28 mouse cellular contexts compared by ENCODE assay signal in genomic region chr16:5353881-5354280, GRCm38 (mm10).
DNase-seq lines count a peak whose midpoint lies in the region; ATAC-seq lines count a peak whose summit lies in the region.
"Had no signal": no experiment of that assay in that cellular context is flagged by ENCODE, and none has a peak within 500 bp of the region (broad histone marks: within the 10 kb centered on the region; RNA-seq: fewer than 3 reads in every experiment).

No protein-coding gene starts in this region.

- 0 out of 2 replicates have a peak, but pooled peaks cover 3% of the 10 kb centered on the region for H3K4me1 ChIP-seq in midbrain, embryonic 11.5 days (ENCODE audit: control insufficient read depth, insufficient read depth, low read length)
- peaks cover 5% of the 10 kb centered on the region; the same call in 1 of the 2 replicates for H3K4me1 ChIP-seq in midbrain, embryonic 13.5 days (replicated peaks)
- H3K4me1 ChIP-seq in brown adipose tissue, adult 24 weeks (ENCODE audit: control insufficient read depth, insufficient read depth, insufficient read length, low read length): no peaks in the 10 kb centered on the region

- no peak overlapping the region for H3K4me2 ChIP-seq in midbrain, embryonic 11.5 days
- H3K4me2 ChIP-seq in midbrain, embryonic 13.5 days (replicated peaks): no peak overlapping the region
- H3K4me2 ChIP-seq: embryonic facial prominence, embryonic 13.5 days; forebrain, embryonic 12.5 days; forebrain, embryonic 15.5 days; heart, embryonic 13.5 days; hindbrain, embryonic 14.5 days had no signal

- WGBS in midbrain, embryonic 11.5 days: 87% methylated on average over 2 of the region's 2 CpGs
- 89% methylated on average over 2 of the region's 2 CpGs for WGBS in midbrain, embryonic 13.5 days

- DNase-seq in midbrain, embryonic 11.5 days (ENCODE audit: low spot score, missing footprints): peak; percentile 37
- peak; percentile 64 for DNase-seq in adrenal gland, postnatal 14 days
- DNase-seq in right cerebral cortex, postnatal 25 days: no peak
- no peak for DNase-seq in layer of hippocampus, postnatal 25 days (ENCODE audit: extremely low spot score in 1 of 2, low spot score in 1 of 2)
- DNase-seq: cerebellum, adult 11-12 months; cerebellum, adult 8-10 months; cerebellum, postnatal 10 days; cerebellum, postnatal 36 days; embryo, embryonic 11 days; gastrocnemius, postnatal 10 days; gastrocnemius, postnatal 36 days; heart, adult 2 months; heart, postnatal 14 days; heart, postnatal 4 days had no signal

- no peak overlapping the region for H3K4me3 ChIP-seq in midbrain, embryonic 11.5 days (ENCODE audit: low read depth, low read length)
- H3K4me3 ChIP-seq in midbrain, embryonic 13.5 days (replicated peaks): no peak overlapping the region
- no peak overlapping the region for H3K4me3 ChIP-seq in brown adipose tissue, adult 24 weeks (ENCODE audit: insufficient read depth, low read depth, low read length)
- H3K4me3 ChIP-seq: embryonic facial prominence, embryonic 10.5 days; embryonic facial prominence, embryonic 13.5 days; erythroblast, embryonic 14.5 days; forebrain, embryonic 12.5 days; forebrain, embryonic 15.5 days; heart, adult 2 months; heart, embryonic 10.5 days; heart, embryonic 13.5 days had no signal

- H3K36me3 ChIP-seq in midbrain, embryonic 11.5 days (ENCODE audit: control insufficient read depth, insufficient read depth, low read length): no peaks in the 10 kb centered on the region
- no peaks in the 10 kb centered on the region for H3K36me3 ChIP-seq in midbrain, embryonic 13.5 days
- H3K36me3 ChIP-seq: embryonic facial prominence, embryonic 10.5 days; embryonic facial prominence, embryonic 13.5 days; forebrain, embryonic 12.5 days; forebrain, embryonic 15.5 days; heart, embryonic 10.5 days; heart, embryonic 13.5 days had no signal

- H3K9me3 ChIP-seq in midbrain, embryonic 11.5 days (ENCODE audit: control insufficient read depth, low read length): no peaks in the 10 kb centered on the region; the same call in 1 of the 2 replicates
- no peaks in the 10 kb centered on the region for H3K9me3 ChIP-seq in midbrain, embryonic 13.5 days
- H3K9me3 ChIP-seq: embryonic facial prominence, embryonic 13.5 days; forebrain, embryonic 15.5 days; heart, embryonic 10.5 days had no signal

- H3K27ac ChIP-seq in midbrain, embryonic 11.5 days (ENCODE audit: low read depth, low read length): no peak overlapping the region
- no peak overlapping the region for H3K27ac ChIP-seq in midbrain, embryonic 13.5 days
- peak overlapping the region; percentile 58 for H3K27ac ChIP-seq in brown adipose tissue, adult 24 weeks (replicated peaks; ENCODE audit: low read depth, low read length)
- H3K27ac ChIP-seq: embryonic facial prominence, embryonic 10.5 days; embryonic facial prominence, embryonic 13.5 days; forebrain, embryonic 12.5 days; forebrain, embryonic 15.5 days; heart, adult 2 months; heart, embryonic 10.5 days; heart, embryonic 13.5 days; hindbrain, embryonic 14.5 days; hindbrain, postnatal 0 days had no signal

- H3K9ac ChIP-seq in midbrain, embryonic 11.5 days (ENCODE audit: low read length): no peak overlapping the region
- no peak overlapping the region for H3K9ac ChIP-seq in midbrain, embryonic 13.5 days (replicated peaks)
- H3K9ac ChIP-seq: embryonic facial prominence, embryonic 13.5 days; forebrain, embryonic 12.5 days; forebrain, embryonic 15.5 days; heart, embryonic 13.5 days; hindbrain, embryonic 14.5 days had no signal

- H3K27me3 ChIP-seq in midbrain, embryonic 11.5 days (ENCODE audit: control insufficient read depth, insufficient read depth, low read length): no peaks in the 10 kb centered on the region
- 0 out of 2 replicates have a peak, but pooled peaks cover 11% of the 10 kb centered on the region for H3K27me3 ChIP-seq in midbrain, embryonic 13.5 days
- H3K27me3 ChIP-seq: forebrain, embryonic 15.5 days had no signal

- ATAC-seq in midbrain, embryonic 11.5 days (ENCODE audit: low FRiP score): no peak
- ATAC-seq in midbrain, embryonic 13.5 days: no peak
- ATAC-seq: CD4-positive, CD25-positive, alpha-beta regulatory T cell, adult 4 months; forebrain, embryonic 15.5 days; hindbrain, postnatal 0 days; inflammation-experienced regulatory T-cells, adult 6 months; intestine, embryonic 16.5 days had no signal

Comparison
In these comparisons a context has a peak if more than half of its experiments do, and no peak if none do; other contexts are left out.
1. DNase-seq: peak in midbrain, embryonic 11.5 days (single experiment) and adrenal gland, postnatal 14 days (single experiment); none in right cerebral cortex, postnatal 25 days (single experiment) and layer of hippocampus, postnatal 25 days (0 of 2).